Mouse (Mus musculus): ENCODE data around the gene Med24. TPM values are rescaled to one million over a fixed set of nuclear protein-coding genes. Genes with fewer than 3 reads are reported as not detected.

Gene Med24
- polyA plus RNA-seq, 1 experiment from 2014 or later: 40.7 TPM

DNA sequence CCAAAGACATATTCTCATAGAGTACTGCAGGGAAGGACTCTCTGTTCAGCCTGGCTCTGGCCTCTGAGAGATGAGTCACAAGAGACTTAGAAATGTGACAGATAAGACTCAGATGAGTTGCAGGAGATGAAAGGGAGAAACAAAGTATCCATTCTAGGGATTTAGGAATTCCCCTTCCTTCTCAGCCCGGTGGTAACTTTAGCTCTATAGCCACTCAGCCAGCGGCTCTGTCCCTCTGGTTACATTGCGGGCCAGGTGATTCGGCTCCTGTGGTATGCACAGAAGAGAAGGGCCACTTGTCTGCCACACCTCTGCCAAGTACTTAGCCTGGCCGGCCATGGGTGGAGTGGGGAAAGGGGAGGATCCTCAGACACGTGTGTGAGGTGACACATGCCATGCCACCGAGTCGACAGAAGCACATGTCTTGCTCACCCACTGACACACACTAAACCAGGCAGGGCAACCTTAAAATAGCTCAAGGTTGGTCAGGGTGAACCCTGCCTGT, 43.5 kb upstream of the Med24 start:
- Histone ChIP-seq H3K4me1 (ENCODE audit: control insufficient read depth, insufficient read depth, low read length) (peaks cover 51% of the 10 kb centered on the region), H3K9ac (ENCODE audit: low read depth, low read length) (no peak overlapping the region), H3K36me3 (ENCODE audit: control insufficient read depth, insufficient read depth, low read length) (peaks cover 25% of the 10 kb centered on the region), H3K27me3 (replicated peaks; ENCODE audit: control insufficient read depth, insufficient read depth, low read length) (no peaks in the 10 kb centered on the region), H3K4me2 (ENCODE audit: low read depth, low read length) (no peak overlapping the region), H3K27ac (replicated peaks; ENCODE audit: low read depth, low read length) (no peak overlapping the region), H3K4me3 (ENCODE audit: low read depth, low read length) (no peak overlapping the region), H3K9me3 (ENCODE audit: control insufficient read depth, low read length) (no peaks in the 10 kb centered on the region)
- no peak for ATAC-seq (ENCODE audit: low read depth)
- WGBS: 65% methylated on average over 8 of the region's 8 CpGs
- DNase-seq (ENCODE audit: low spot score): no peak

GRCm38 (mm10) chr11:98771844-98772525, 42.8 kb upstream of the Med24 start:
- H3K27me3 ChIP-seq (replicated peaks; ENCODE audit: control insufficient read depth, insufficient read depth, low read length): no peaks in the 10 kb centered on the region
- no peak overlapping the region for H3K27ac ChIP-seq (replicated peaks; ENCODE audit: low read depth, low read length)
- no peaks in the 10 kb centered on the region for H3K9me3 ChIP-seq (ENCODE audit: control insufficient read depth, low read length)
- DNase-seq (ENCODE audit: low spot score): no peak
- peaks cover 52% of the 10 kb centered on the region for H3K4me1 ChIP-seq (ENCODE audit: control insufficient read depth, insufficient read depth, low read length)
- WGBS: 96% methylated on average over 11 of the region's 11 CpGs
- no peak for ATAC-seq (ENCODE audit: low read depth)
- no peak overlapping the region for H3K9ac ChIP-seq (ENCODE audit: low read depth, low read length)
- no peak overlapping the region for H3K4me2 ChIP-seq (ENCODE audit: low read depth, low read length)
- no peak overlapping the region for H3K4me3 ChIP-seq (ENCODE audit: low read depth, low read length)
- H3K36me3 ChIP-seq (ENCODE audit: control insufficient read depth, insufficient read depth, low read length): peaks cover 25% of the 10 kb centered on the region

DNA sequence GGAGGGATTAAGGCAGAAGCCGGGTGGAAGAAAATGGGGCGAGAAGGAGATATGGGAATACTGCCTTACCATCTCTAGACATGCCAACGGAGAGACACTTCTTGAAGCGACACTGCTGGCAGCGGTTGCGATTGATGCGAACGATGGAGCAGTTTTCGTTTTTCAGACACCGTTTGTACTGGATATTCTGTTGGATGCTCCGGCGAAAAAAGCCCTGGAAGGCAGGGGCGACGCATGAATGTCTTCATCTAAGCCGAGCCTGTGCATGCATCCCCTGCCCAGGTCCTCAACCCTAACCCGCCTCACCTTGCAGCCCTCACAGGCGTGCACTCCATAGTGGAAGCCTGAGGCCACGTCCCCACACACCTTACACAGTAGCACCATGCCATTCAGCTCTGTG, 41.9 kb upstream of the Med24 start:
- Histone ChIP-seq H3K27ac (replicated peaks; ENCODE audit: low read depth, low read length) (no peak overlapping the region), H3K4me2 (ENCODE audit: low read depth, low read length) (no peak overlapping the region), H3K4me3 (ENCODE audit: low read depth, low read length) (no peak overlapping the region), H3K9ac (ENCODE audit: low read depth, low read length) (no peak overlapping the region), H3K9me3 (ENCODE audit: control insufficient read depth, low read length) (no peaks in the 10 kb centered on the region), H3K27me3 (replicated peaks; ENCODE audit: control insufficient read depth, insufficient read depth, low read length) (no peaks in the 10 kb centered on the region), H3K36me3 (ENCODE audit: control insufficient read depth, insufficient read depth, low read length) (peaks cover 25% of the 10 kb centered on the region), H3K4me1 (ENCODE audit: control insufficient read depth, insufficient read depth, low read length) (peaks cover 50% of the 10 kb centered on the region)
- ATAC-seq (ENCODE audit: low read depth): no peak
- DNase-seq (ENCODE audit: low spot score): no peak
- WGBS: 96% methylated on average over 18 of the region's 18 CpGs

GRCm38 (mm10) chr11:98770096-98770975, 41.1 kb upstream of the Med24 start:
- Histone ChIP-seq H3K9ac (ENCODE audit: low read depth, low read length) (no peak overlapping the region), H3K4me1 (ENCODE audit: control insufficient read depth, insufficient read depth, low read length) (peaks cover 50% of the 10 kb centered on the region), H3K27ac (replicated peaks; ENCODE audit: low read depth, low read length) (no peak overlapping the region), H3K27me3 (replicated peaks; ENCODE audit: control insufficient read depth, insufficient read depth, low read length) (no peaks in the 10 kb centered on the region), H3K9me3 (ENCODE audit: control insufficient read depth, low read length) (no peaks in the 10 kb centered on the region), H3K4me2 (ENCODE audit: low read depth, low read length) (no peak overlapping the region), H3K4me3 (ENCODE audit: low read depth, low read length) (no peak overlapping the region), H3K36me3 (ENCODE audit: control insufficient read depth, insufficient read depth, low read length) (peaks cover 25% of the 10 kb centered on the region)
- DNase-seq (ENCODE audit: low spot score) (no peak), ATAC-seq (ENCODE audit: low read depth) (no peak)
- WGBS: 92% methylated on average over 26 of the region's 26 CpGs

- Histone ChIP-seq H3K4me2 (ENCODE audit: low read depth, low read length) (0 out of 2 replicates have a peak overlapping the region, but pooled peaks have one; percentile 42), H3K9ac (ENCODE audit: low read depth, low read length) (no peak overlapping the region), H3K36me3 (ENCODE audit: control insufficient read depth, insufficient read depth, low read length) (peaks cover 36% of the 10 kb centered on the region), H3K9me3 (ENCODE audit: control insufficient read depth, low read length) (no peaks in the 10 kb centered on the region), H3K4me1 (ENCODE audit: control insufficient read depth, insufficient read depth, low read length) (peaks cover 44% of the 10 kb centered on the region), H3K4me3 (ENCODE audit: low read depth, low read length) (no peak overlapping the region), H3K27ac (replicated peaks; ENCODE audit: low read depth, low read length) (no peak overlapping the region), H3K27me3 (replicated peaks; ENCODE audit: control insufficient read depth, insufficient read depth, low read length) (no peaks in the 10 kb centered on the region)
- no peak for DNase-seq (ENCODE audit: low spot score)
- WGBS: 88% methylated on average over 25 of the region's 25 CpGs
- ATAC-seq (ENCODE audit: low read depth): no peak
These were observed 40.0 kb upstream of the Med24 start for GRCm38 (mm10) chr11:98769007-98769954.

GRCm38 (mm10) chr11:98768127-98769006, 39.1 kb upstream of the Med24 start:
- H3K9ac ChIP-seq (ENCODE audit: low read depth, low read length): peak overlapping the region; percentile 52
- peak; percentile 51 for DNase-seq (ENCODE audit: low spot score)
- peak overlapping the region; percentile 58 for H3K27ac ChIP-seq (replicated peaks; ENCODE audit: low read depth, low read length)

GRCm38 (mm10) chr11:98767713-98768112, 38.5 kb upstream of the Med24 start:
- H3K9ac ChIP-seq (ENCODE audit: low read depth, low read length): peak overlapping the region; percentile 52; the same call in 1 of the 2 replicates
- 25% methylated on average over 4 of the region's 4 CpGs for WGBS
- H3K4me1 ChIP-seq (ENCODE audit: control insufficient read depth, insufficient read depth, low read length): peaks cover 37% of the 10 kb centered on the region

More at GRCm38 (mm10) chr11:98768127-98769006, 39.1 kb upstream of the Med24 start:
- Histone ChIP-seq H3K4me3 (ENCODE audit: low read depth, low read length) (no peak overlapping the region), H3K27me3 (replicated peaks; ENCODE audit: control insufficient read depth, insufficient read depth, low read length) (no peaks in the 10 kb centered on the region), H3K36me3 (ENCODE audit: control insufficient read depth, insufficient read depth, low read length) (peaks cover 45% of the 10 kb centered on the region), H3K9me3 (ENCODE audit: control insufficient read depth, low read length) (no peaks in the 10 kb centered on the region), H3K4me2 (ENCODE audit: low read depth, low read length) (peak overlapping the region; percentile 42), H3K4me1 (ENCODE audit: control insufficient read depth, insufficient read depth, low read length) (peaks cover 37% of the 10 kb centered on the region)
- 0 out of 2 replicates have a peak, but pooled peaks have one; percentile 21 for ATAC-seq (ENCODE audit: low read depth)
- WGBS: 38% methylated on average over 27 of the region's 39 CpGs

More at GRCm38 (mm10) chr11:98767713-98768112, 38.5 kb upstream of the Med24 start:
- peak; percentile 60 for DNase-seq (ENCODE audit: low spot score)
- Histone ChIP-seq H3K4me2 (ENCODE audit: low read depth, low read length) (peak overlapping the region; percentile 42), H3K27me3 (replicated peaks; ENCODE audit: control insufficient read depth, insufficient read depth, low read length) (no peaks in the 10 kb centered on the region), H3K27ac (replicated peaks; ENCODE audit: low read depth, low read length) (peak overlapping the region; percentile 58; the same call in 1 of the 2 replicates), H3K36me3 (ENCODE audit: control insufficient read depth, insufficient read depth, low read length) (peaks cover 52% of the 10 kb centered on the region), H3K4me3 (ENCODE audit: low read depth, low read length) (no peak overlapping the region), H3K9me3 (ENCODE audit: control insufficient read depth, low read length) (no peaks in the 10 kb centered on the region)
- ATAC-seq (ENCODE audit: low read depth): no peak

Measured in embryonic facial prominence, embryonic 14.5 days (tissue).